Mouse (Mus musculus): ENCODE measurements around the gene Tspan8. TPM values are rescaled to one million over a fixed set of nuclear protein-coding genes. Genes with fewer than 3 reads are reported as not detected.

Gene Tspan8
- polyA plus RNA-seq, 1 experiment from 2014 or later = 106 TPM

DNA sequence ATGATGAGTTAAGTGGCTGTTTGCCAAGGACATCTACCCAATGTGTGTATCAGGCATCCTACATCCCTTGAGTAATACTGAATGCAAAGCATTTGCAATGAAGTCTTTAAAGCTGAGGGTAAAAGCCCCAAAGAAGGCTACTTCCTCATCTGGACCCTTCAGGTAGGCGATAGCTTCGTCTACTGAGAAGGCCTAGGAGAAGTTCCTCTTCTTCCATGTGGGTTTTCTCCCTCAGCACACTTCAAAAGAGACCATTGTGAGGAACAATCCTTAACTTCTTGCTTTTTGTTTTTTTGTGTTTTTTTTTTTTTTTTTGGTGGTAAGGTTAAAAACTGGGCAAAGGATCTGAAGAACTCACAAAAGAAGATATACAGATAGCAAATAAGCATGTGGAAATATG, 12.9 kb upstream of the Tspan8 start:
- DNase-seq (ENCODE audit: low spot score) (no peak), ATAC-seq (replicated peaks; ENCODE audit: low FRiP score, low read depth) (no peak)
- 97% methylated on average over 2 of the region's 2 CpGs for WGBS
- Histone ChIP-seq H3K9me3 (replicated peaks; ENCODE audit: low read length) (no peaks in the 10 kb centered on the region), H3K9ac (ENCODE audit: low read depth, low read length) (no peak overlapping the region), H3K36me3 (ENCODE audit: insufficient read depth, low read length) (no peaks in the 10 kb centered on the region), H3K27ac (no peak overlapping the region), H3K4me3 (replicated peaks; ENCODE audit: low read depth, low read length) (no peak overlapping the region), H3K27me3 (ENCODE audit: insufficient read depth, low read length) (no peaks in the 10 kb centered on the region), H3K4me1 (replicated peaks; ENCODE audit: insufficient read depth, low read length) (no peaks in the 10 kb centered on the region), H3K4me2 (ENCODE audit: low read length) (no peak overlapping the region)
- TF ChIP-seq CTCF (IDR thresholded peaks at IDR 0.05; ENCODE audit: low read depth) = no peak

GRCm38 (mm10) chr10:115805987-115806386, 10.6 kb upstream of the Tspan8 start:
- no peak for TF ChIP-seq CTCF (IDR thresholded peaks at IDR 0.05; ENCODE audit: low read depth)
- no peak overlapping the region for H3K9ac ChIP-seq (ENCODE audit: low read depth, low read length)
- DNase-seq (ENCODE audit: low spot score) (no peak), ATAC-seq (replicated peaks; ENCODE audit: low FRiP score, low read depth) (no peak)
- H3K36me3 ChIP-seq (ENCODE audit: insufficient read depth, low read length) = no peaks in the 10 kb centered on the region
- H3K4me3 ChIP-seq (replicated peaks; ENCODE audit: low read depth, low read length) = no peak overlapping the region
- H3K4me2 ChIP-seq (ENCODE audit: low read length) = no peak overlapping the region
- no peaks in the 10 kb centered on the region for H3K9me3 ChIP-seq (replicated peaks; ENCODE audit: low read length)
- 67% methylated on average over 5 of the region's 5 CpGs for WGBS
- no peaks in the 10 kb centered on the region for H3K27me3 ChIP-seq (ENCODE audit: insufficient read depth, low read length)
- no peak overlapping the region for H3K27ac ChIP-seq
- no peaks in the 10 kb centered on the region; the same call in 1 of the 2 replicates for H3K4me1 ChIP-seq (replicated peaks; ENCODE audit: insufficient read depth, low read length)

DNA sequence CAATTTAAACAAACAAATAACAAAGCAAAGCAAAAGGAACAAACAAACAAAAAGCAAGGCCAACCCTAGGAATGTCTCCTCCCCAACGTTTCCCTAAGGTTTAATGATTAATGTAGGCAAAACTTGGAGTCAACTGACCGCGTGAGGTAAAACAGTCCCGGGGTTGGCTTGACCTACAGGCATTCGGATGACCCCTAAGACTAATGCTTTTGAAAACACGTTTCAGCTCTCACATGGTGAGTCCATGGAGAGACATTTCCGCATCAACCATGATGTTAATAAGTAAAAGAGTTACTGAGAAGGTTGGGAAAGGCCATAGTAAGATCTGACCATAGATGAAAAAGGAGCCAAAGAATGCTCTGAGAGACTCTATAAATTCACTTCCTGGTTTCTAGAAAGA, 7.5 kb upstream of the Tspan8 start:
- DNase-seq (ENCODE audit: low spot score) (peak; percentile 60), ATAC-seq (replicated peaks; ENCODE audit: low FRiP score, low read depth) (peak; percentile 90)
- H3K4me2 ChIP-seq (ENCODE audit: low read length) = no peak overlapping the region
- no peaks in the 10 kb centered on the region for H3K27me3 ChIP-seq (ENCODE audit: insufficient read depth, low read length)
- H3K9me3 ChIP-seq (replicated peaks; ENCODE audit: low read length) = no peaks in the 10 kb centered on the region
- WGBS = 23% methylated on average over 7 of the region's 7 CpGs
- TF ChIP-seq CTCF (IDR thresholded peaks at IDR 0.05; ENCODE audit: low read depth) = no peak
- no peak overlapping the region for H3K4me3 ChIP-seq (replicated peaks; ENCODE audit: low read depth, low read length)
- peak overlapping the region; percentile 83 for H3K27ac ChIP-seq
- no peaks in the 10 kb centered on the region; the same call in 1 of the 2 replicates for H3K4me1 ChIP-seq (replicated peaks; ENCODE audit: insufficient read depth, low read length)
- no peaks in the 10 kb centered on the region for H3K36me3 ChIP-seq (ENCODE audit: insufficient read depth, low read length)
- no peak overlapping the region for H3K9ac ChIP-seq (ENCODE audit: low read depth, low read length)

GRCm38 (mm10) chr10:115811519-115811918, 5.1 kb upstream of the Tspan8 start:
- 0 out of 2 replicates have a peak overlapping the region, but pooled peaks have one; percentile 15 for H3K27ac ChIP-seq
- no peaks in the 10 kb centered on the region; the same call in 1 of the 2 replicates for H3K4me1 ChIP-seq (replicated peaks; ENCODE audit: insufficient read depth, low read length)
- H3K27me3 ChIP-seq (ENCODE audit: insufficient read depth, low read length) = no peaks in the 10 kb centered on the region
- no peak for TF ChIP-seq CTCF (IDR thresholded peaks at IDR 0.05; ENCODE audit: low read depth)
- H3K36me3 ChIP-seq (ENCODE audit: insufficient read depth, low read length) = no peaks in the 10 kb centered on the region
- H3K9ac ChIP-seq (ENCODE audit: low read depth, low read length) = no peak overlapping the region
- H3K9me3 ChIP-seq (replicated peaks; ENCODE audit: low read length) = no peaks in the 10 kb centered on the region
- DNase-seq (ENCODE audit: low spot score) (no peak), ATAC-seq (replicated peaks; ENCODE audit: low FRiP score, low read depth) (no peak)
- H3K4me3 ChIP-seq (replicated peaks; ENCODE audit: low read depth, low read length) = no peak overlapping the region
- H3K4me2 ChIP-seq (ENCODE audit: low read length) = no peak overlapping the region
- 25% methylated on average over 5 of the region's 5 CpGs for WGBS

DNA sequence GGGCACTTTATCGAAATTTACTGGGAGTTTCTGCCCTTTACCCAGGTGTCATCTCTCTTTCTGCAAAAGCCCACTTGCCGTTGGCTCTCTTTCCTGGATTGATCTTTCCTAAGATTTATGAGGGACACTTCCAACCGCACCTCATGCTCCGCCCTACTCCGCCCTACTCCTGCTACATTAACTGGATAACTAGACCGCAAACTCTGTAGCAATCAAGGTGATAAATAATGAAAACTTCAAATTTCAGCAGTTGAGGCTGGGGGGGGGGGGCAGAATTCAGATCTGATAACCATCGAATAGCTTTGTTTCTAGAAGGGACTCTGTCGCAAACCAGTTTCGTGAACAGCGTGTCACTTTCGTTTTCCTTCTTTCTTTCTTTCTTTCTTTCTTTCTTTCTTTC, 1.8 kb upstream of the Tspan8 start:
- Histone ChIP-seq H3K9ac (ENCODE audit: low read depth, low read length) (no peak overlapping the region), H3K9me3 (replicated peaks; ENCODE audit: low read length) (no peaks in the 10 kb centered on the region), H3K27me3 (ENCODE audit: insufficient read depth, low read length) (no peaks in the 10 kb centered on the region), H3K4me2 (ENCODE audit: low read length) (no peak overlapping the region), H3K27ac (no peak overlapping the region), H3K4me1 (replicated peaks; ENCODE audit: insufficient read depth, low read length) (no peaks in the 10 kb centered on the region; the same call in 1 of the 2 replicates), H3K36me3 (ENCODE audit: insufficient read depth, low read length) (no peaks in the 10 kb centered on the region), H3K4me3 (replicated peaks; ENCODE audit: low read depth, low read length) (no peak overlapping the region)
- DNase-seq (ENCODE audit: low spot score) (no peak), ATAC-seq (replicated peaks; ENCODE audit: low FRiP score, low read depth) (no peak)
- 74% methylated on average over 11 of the region's 11 CpGs for WGBS
- no peak for TF ChIP-seq CTCF (IDR thresholded peaks at IDR 0.05; ENCODE audit: low read depth)

DNA sequence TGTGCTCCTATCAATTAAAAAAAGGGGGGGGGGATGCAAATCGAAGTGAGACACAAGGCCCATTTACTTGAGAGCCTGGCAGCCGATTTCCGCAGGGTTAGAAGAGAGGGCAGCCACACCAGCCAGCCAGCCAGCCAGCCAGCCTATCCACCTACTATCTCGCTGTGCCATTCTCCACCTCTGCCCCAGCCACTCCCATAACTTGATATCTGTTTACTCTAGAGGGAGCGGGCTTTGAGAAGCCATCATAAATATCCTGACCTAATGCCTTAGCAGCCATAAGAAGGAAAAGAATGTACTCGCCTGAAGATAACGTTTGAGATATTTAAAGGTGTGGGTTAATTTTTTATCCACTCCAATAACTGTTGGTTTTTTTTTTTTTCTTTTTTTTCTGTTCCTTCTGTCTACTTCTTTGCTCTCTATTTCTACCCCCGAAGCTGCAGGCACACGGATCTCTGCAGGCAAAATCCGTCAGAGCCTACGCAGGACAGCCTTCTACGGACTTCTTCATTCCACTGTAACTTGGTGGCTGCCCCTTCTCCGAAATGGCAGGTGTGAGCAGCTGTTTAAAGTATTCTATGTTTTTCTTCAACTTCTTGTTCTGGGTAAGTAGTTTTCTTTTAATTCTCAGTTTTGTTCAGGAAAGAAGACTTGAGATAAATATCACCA, 558 bp downstream of the Tspan8 start:
- DNase-seq (ENCODE audit: low spot score) (no peak), ATAC-seq (replicated peaks; ENCODE audit: low FRiP score, low read depth) (0 out of 2 replicates have a peak, but pooled peaks have one; percentile 43)
- WGBS = 22% methylated on average over 13 of the region's 13 CpGs
- 0 out of 2 replicates have a peak overlapping the region, but pooled peaks have one; percentile 19 for H3K4me3 ChIP-seq (replicated peaks; ENCODE audit: low read depth, low read length)
- no peaks in the 10 kb centered on the region for H3K27me3 ChIP-seq (ENCODE audit: insufficient read depth, low read length)
- TF ChIP-seq CTCF (IDR thresholded peaks at IDR 0.05; ENCODE audit: low read depth) = no peak
- H3K4me2 ChIP-seq (ENCODE audit: low read length) = peak overlapping the region; percentile 38
- H3K36me3 ChIP-seq (ENCODE audit: insufficient read depth, low read length) = no peaks in the 10 kb centered on the region
- peak overlapping the region; percentile 39 for H3K27ac ChIP-seq
- no peaks in the 10 kb centered on the region for H3K9me3 ChIP-seq (replicated peaks; ENCODE audit: low read length)
- no peaks in the 10 kb centered on the region for H3K4me1 ChIP-seq (replicated peaks; ENCODE audit: insufficient read depth, low read length)
- H3K9ac ChIP-seq (ENCODE audit: low read depth, low read length) = peak overlapping the region; percentile 35; the same call in 1 of the 2 replicates
